Mouse (Mus musculus) liver, embryonic 14.5 days (tissue): ENCODE data around the gene Pccb. TPM values are rescaled to one million over a fixed set of nuclear protein-coding genes. Genes with fewer than 3 reads are reported as not detected.
A peak's percentile ranks its signal among the peaks of the same experiment; 100 is the strongest.

ENCODE experiments used
- ATAC-seq: fragments of 200-750 bp; cut with Nextera tagmentation; 2 replicates; pipeline ENCODE4 v1.8.0; 2017; ENCODE audit warnings: moderate number of reproducible peaks, mild to moderate bottlenecking, moderate library complexity; ENCODE audit not compliant: insufficient read depth
- DNase-seq, 3 experiments: peaks; one replicate each; pipeline ENCODE4 v3.0.0-alpha.2; 2012 to 2013; ENCODE audit warnings: low read depth in 3 of 3, low spot score in 3 of 3
- H3K27ac ChIP-seq: fragments of 300-500 bp; sonication (generic); 2 replicates; pipeline ENCODE4 v1.5.1; 2014; ENCODE audit warnings: moderate library complexity, mild to moderate bottlenecking, control low read depth, inconsistent platforms
- H3K27me3 ChIP-seq: fragments of 300-500 bp; sonication (generic); 2 replicates; pipeline ENCODE4 v1.6.1; 2014; ENCODE audit warnings: mild to moderate bottlenecking, low read length, moderate library complexity; ENCODE audit not compliant: control insufficient read depth, insufficient read depth
- H3K36me3 ChIP-seq: fragments of 300-500 bp; sonication (generic); replicated peaks from 2 replicates; pipeline ENCODE4 v1.6.1; 2014; ENCODE audit warnings: low read depth; ENCODE audit not compliant: control insufficient read depth, insufficient read depth
- H3K4me1 ChIP-seq, 2 experiments: fragments of 200-500 bp in 1 of 2; fragments of 300-500 bp in 1 of 2; sonication (generic) in 1 of 2; replicated peaks; 2 replicates each; pipeline ENCODE4 v1.6.1; 2012 to 2014; ENCODE audit warnings: antibody characterized with exemption in 1 of 2, inconsistent platforms in 1 of 2, low read length in 1 of 2; ENCODE audit not compliant: control insufficient read depth in 2 of 2, insufficient read depth in 2 of 2
- H3K4me2 ChIP-seq: fragments of 300-500 bp; sonication (generic); 2 replicates; pipeline ENCODE4 v1.6.1; 2014; ENCODE audit warnings: low read depth, mild to moderate bottlenecking, control low read depth, moderate library complexity
- H3K4me3 ChIP-seq, 2 experiments: fragments of 200-500 bp in 1 of 2; fragments of 300-500 bp in 1 of 2; sonication (generic) in 1 of 2; 2 replicates each; pipeline ENCODE4 v1.5.1; 2012 to 2014; ENCODE audit warnings: low read depth in 2 of 2, low read length in 2 of 2, mild to moderate bottlenecking in 2 of 2, control low read depth in 1 of 2, inconsistent platforms in 1 of 2, moderate library complexity in 1 of 2; ENCODE audit not compliant: insufficient read depth in 1 of 2
- H3K9ac ChIP-seq: fragments of 300-500 bp; sonication (generic); replicated peaks from 2 replicates; pipeline ENCODE4 v1.6.1; 2014; ENCODE audit warnings: mild to moderate bottlenecking, control low read depth, moderate library complexity
- H3K9me3 ChIP-seq: fragments of 300-500 bp; sonication (generic); 2 replicates; pipeline ENCODE4 v1.6.1; 2016; ENCODE audit warnings: low read length, mixed read lengths; ENCODE audit not compliant: control insufficient read depth
- CTCF ChIP-seq: IDR thresholded peaks from 2 replicates; pipeline ENCODE4 v1.5.1; 2016; ENCODE audit warnings: antibody characterized with exemption, low read depth, control low read depth
- EP300 ChIP-seq: IDR thresholded peaks from 2 replicates; pipeline ENCODE4 v1.6.1; 2016; ENCODE audit warnings: antibody characterized with exemption, low read depth
- whole genome bisulfite sequencing: fragments of 180-500 bp; shearing (Covaris S2); extraction: QIAGEN DNeasy Blood & Tissue Kit; methylation state at CpG from one replicate; pipeline ENCODE4 v1.1.7; 2014; ENCODE audit not compliant: insufficient replicate concordance; 5-methylcytosine and 5-hydroxymethylcytosine counted together
- polyA plus RNA-seq, 2 experiments: library from polyadenylated mRNA; depleted of rRNA in 1 of 2; stranded (reverse) in 1 of 2; unstranded in 1 of 2; fragments of >200 nt; fragmentation: Nextera tagmentation in 1 of 2; extraction: Ambion mirVana in 1 of 2; gene quantifications; 2 replicates each; pipeline versions ENCODE4 v1.2.1 to v1.2.3; 2012 to 2014

Gene Pccb
- polyA plus RNA-seq, 2 experiments, result 6.4 to 15.7 TPM

DNA sequence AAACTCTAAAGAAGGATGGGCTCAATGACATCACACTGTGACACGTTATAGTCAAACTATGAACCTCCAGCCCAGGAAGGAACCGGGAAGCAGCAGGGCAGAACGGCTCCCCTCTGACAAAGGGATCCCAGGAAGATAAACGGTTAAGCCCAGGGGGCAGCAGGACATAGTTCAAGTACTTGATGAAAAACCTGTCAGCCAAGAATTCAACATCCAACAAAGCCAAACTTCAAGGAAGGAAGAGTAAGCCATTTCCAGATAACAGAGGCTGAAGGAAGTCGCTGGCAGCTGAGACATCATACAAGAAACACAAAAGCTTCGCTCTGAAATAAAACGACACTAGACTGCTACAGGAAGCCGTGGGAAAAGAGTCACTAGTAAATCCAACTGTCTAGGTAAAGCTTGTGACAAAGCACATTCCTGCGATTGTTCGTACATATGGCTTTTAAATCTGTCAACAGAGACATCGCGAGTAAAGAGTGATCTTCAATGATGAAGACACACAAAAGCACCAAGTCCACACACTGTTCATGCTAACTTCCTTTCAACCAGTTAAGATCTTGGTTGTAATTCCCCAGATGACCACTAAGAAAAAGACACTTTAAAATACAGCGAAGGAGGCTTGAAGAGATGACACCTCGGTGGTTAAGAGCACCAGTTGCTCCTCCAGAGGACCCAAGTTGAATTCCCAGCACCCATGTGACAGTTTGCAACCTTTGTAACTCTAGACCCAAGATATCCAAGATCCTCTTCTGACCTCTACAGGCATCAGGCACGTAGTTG, 16.8 kb downstream of the Pccb start:
- ATAC-seq, result no peak
- Histone ChIP-seq H3K4me3 (no peak overlapping the region), H3K9me3 (no peaks in the 10 kb centered on the region), H3K9ac (no peak overlapping the region), H3K4me2 (no peak overlapping the region), H3K27me3 (no peaks in the 10 kb centered on the region), H3K27ac (no peak overlapping the region), H3K4me1 (no peaks in the 10 kb centered on the region; a peak in 2 of 4 replicates), H3K36me3 (no peaks in the 10 kb centered on the region)
- TF ChIP-seq EP300 (no peak), CTCF (0 out of 2 replicates have a peak, but pooled peaks have one; percentile 8)
- 45% methylated on average over 15 of the region's 15 CpGs for WGBS
- no peak for DNase-seq

DNA sequence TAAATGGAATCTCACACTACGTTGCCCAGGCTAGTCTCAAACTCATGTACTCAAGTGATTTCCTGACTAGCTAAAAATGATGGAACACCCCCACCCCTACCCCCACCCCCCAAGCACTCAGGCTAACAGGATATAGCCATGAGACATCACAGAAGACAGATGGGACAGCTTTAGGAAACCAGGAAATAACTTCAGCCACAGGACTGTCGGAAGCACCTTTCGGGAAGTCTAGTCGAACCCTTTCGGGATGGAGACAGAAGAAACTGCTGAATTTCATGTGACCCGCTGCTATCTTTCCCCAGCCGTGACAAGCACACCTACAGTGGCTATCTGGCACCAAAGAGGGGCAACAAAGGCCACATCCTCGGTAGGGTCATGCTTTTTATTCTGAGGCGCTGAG, 19.4 kb downstream of the Pccb start:
- ATAC-seq, result no peak
- no peak for DNase-seq

DNA sequence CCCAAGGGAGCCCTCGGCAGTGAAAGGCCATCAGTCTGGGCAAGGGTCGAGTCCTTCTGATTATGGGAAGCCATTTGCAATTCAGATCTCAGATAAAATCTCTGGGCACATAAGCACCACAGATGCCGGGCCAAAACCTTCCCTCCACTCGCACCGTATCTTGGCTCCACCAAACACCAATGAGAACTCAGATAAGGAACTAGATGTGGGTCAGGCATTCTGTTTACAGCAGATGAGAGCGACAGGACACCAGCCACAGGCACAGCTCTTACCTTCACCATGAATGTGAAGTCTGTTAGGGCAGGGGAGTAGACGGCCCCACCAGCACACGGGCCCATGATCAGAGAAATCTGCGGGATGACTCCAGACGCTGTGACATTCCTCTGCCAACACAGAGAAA, 22.3 kb downstream of the Pccb start:
- Histone ChIP-seq H3K4me3 (no peak overlapping the region), H3K27ac (no peak overlapping the region), H3K9ac (no peak overlapping the region), H3K4me2 (peak overlapping the region; percentile 11; the same call in 1 of the 2 replicates), H3K27me3 (no peaks in the 10 kb centered on the region), H3K9me3 (no peaks in the 10 kb centered on the region), H3K36me3 (no peaks in the 10 kb centered on the region), H3K4me1 (peaks cover 7 to 8% of the 10 kb centered on the region in 2 experiments)
- 41% methylated on average over 10 of the region's 10 CpGs for WGBS
- ATAC-seq, result peak; percentile 76
- DNase-seq, result peak in 2 of 3 experiments; percentile 35 to 44
- TF ChIP-seq EP300 (peak; percentile 66), CTCF (no peak)

More for the DNA sequence above, 19.4 kb downstream of the Pccb start:
- H3K36me3 ChIP-seq, result no peaks in the 10 kb centered on the region
- TF ChIP-seq CTCF (no peak), EP300 (no peak)
- no peak overlapping the region for H3K9ac ChIP-seq
- H3K27me3 ChIP-seq, result no peaks in the 10 kb centered on the region
- no peak overlapping the region for H3K27ac ChIP-seq
- H3K4me3 ChIP-seq, result no peak overlapping the region
- no peaks in the 10 kb centered on the region for H3K9me3 ChIP-seq
- H3K4me2 ChIP-seq, result no peak overlapping the region
- peaks cover 7 to 8% of the 10 kb centered on the region in 2 experiments for H3K4me1 ChIP-seq
- WGBS, result 67% methylated on average over 9 of the region's 9 CpGs

DNA sequence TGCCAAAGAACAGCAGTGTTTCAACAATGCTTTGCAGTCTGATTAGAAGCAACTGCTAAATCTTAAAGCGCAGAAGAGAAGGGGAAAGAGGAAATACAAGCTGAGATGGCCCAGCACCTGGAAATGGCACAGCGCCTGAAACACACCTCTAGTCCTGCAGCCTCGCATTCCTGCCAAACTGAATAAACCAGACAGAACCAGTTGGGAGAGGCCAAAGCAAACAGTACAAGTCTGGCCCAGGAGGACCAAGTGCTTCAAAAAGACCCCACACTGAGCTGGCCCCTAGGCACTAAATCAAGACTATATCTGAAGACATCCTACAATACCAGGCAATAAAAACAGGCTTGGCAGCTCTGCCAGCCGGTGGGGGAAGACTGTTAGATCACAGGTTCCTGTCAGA, 28.8 kb downstream of the Pccb start:
- no peak for ATAC-seq

DNA sequence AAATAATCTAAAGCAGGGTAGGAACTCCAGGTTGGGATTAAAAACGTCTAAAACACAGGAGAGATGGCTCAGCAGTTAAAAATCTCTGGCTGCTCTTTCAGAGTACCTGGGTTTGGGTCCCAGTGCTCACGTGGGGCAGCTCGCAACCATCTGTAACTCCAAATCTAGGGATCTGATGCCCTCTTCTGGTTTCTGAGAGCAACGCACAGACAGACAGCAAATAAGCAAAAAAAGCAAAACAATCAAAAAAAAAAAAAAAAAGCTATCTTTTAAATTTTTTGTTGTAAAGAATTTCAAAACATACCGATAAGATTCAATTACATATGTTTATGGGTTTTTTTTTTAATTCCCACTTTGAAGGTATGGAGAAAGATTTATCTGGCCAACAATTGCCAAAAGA, 31.4 kb downstream of the Pccb start:
- 67% methylated on average over 5 of the region's 5 CpGs for WGBS
- H3K9ac ChIP-seq, result no peak overlapping the region
- H3K4me2 ChIP-seq, result no peak overlapping the region
- H3K27ac ChIP-seq, result no peak overlapping the region
- H3K4me1 ChIP-seq, result no peaks in the 10 kb centered on the region
- DNase-seq, result no peak
- H3K27me3 ChIP-seq, result no peaks in the 10 kb centered on the region
- no peak for ATAC-seq
- no peaks in the 10 kb centered on the region; the same call in 1 of the 2 replicates for H3K9me3 ChIP-seq
- TF ChIP-seq CTCF (no peak), EP300 (no peak)
- no peak overlapping the region for H3K4me3 ChIP-seq
- no peaks in the 10 kb centered on the region for H3K36me3 ChIP-seq

More for the DNA sequence above, 28.8 kb downstream of the Pccb start:
- H3K9ac ChIP-seq, result no peak overlapping the region
- no peak for TF ChIP-seq EP300
- TF ChIP-seq CTCF, result no peak
- H3K4me2 ChIP-seq, result no peak overlapping the region
- H3K27me3 ChIP-seq, result no peaks in the 10 kb centered on the region
- H3K36me3 ChIP-seq, result no peaks in the 10 kb centered on the region
- no peaks in the 10 kb centered on the region; the same call in 1 of the 2 replicates for H3K9me3 ChIP-seq
- DNase-seq, result no peak
- H3K27ac ChIP-seq, result no peak overlapping the region
- no peak overlapping the region for H3K4me3 ChIP-seq
- H3K4me1 ChIP-seq, result no peaks in the 10 kb centered on the region
- 72% methylated on average over 4 of the region's 4 CpGs for WGBS
